Mouse (Mus musculus): ENCODE results near the gene Washc4.

- TF ChIP-seq CTCF (IDR thresholded peaks at IDR 0.05; ENCODE audit: control insufficient read depth, insufficient read depth, insufficient replicate concordance, low read depth, low read length) (no peak), POLR2A (IDR thresholded peaks at IDR 0.05; ENCODE audit: control insufficient read depth, low read depth, low read length) (no peak)
Observed at GRCm38 (mm10) chr10:83629878-83630277, 86.3 kb downstream of the Washc4 start.
